Mouse (Mus musculus): ENCODE data around the gene Foxred1. TPM values are rescaled to one million over a fixed set of nuclear protein-coding genes. Genes with fewer than 3 reads are reported as not detected.

Gene Foxred1
- polyA plus RNA-seq, 1 experiment = 41.5 TPM

Other genes with a start within 250 kb of the Foxred1 start
- gene St3gal4, start 91.8 kb downstream of the Foxred1 start, polyA plus RNA-seq (2012; rRNA removed) = 4.9 and 9.5 TPM in 2 replicates
- gene Dcps, start 35.0 kb downstream of the Foxred1 start, polyA plus RNA-seq (2012; rRNA removed) = 34.5 and 37.4 TPM in 2 replicates
- gene Srpr, start 10.9 kb downstream of the Foxred1 start, polyA plus RNA-seq (2012; rRNA removed) = 134 and 157 TPM in 2 replicates
- gene Tirap, start 10.8 kb downstream of the Foxred1 start, polyA plus RNA-seq (2012; rRNA removed) = 12.2 and 13.6 TPM in 2 replicates
- gene Fam118b, start 56.8 kb upstream of the Foxred1 start, polyA plus RNA-seq (2012; rRNA removed) = 13.9 and 18.8 TPM in 2 replicates
- 9.4 and 11.5 TPM in 2 replicates for gene Rpusd4, start 56.8 kb upstream of the Foxred1 start, polyA plus RNA-seq (2012; rRNA removed)
- gene Cdon, start 210.1 kb upstream of the Foxred1 start, polyA plus RNA-seq (2012; rRNA removed) = 18.4 and 19.6 TPM in 2 replicates